Mouse (Mus musculus) midbrain, embryonic 10.5 days (tissue): ENCODE measurements around the gene Fev. TPM values are rescaled to one million over a fixed set of nuclear protein-coding genes. Genes with fewer than 3 reads are reported as not detected.
A peak's percentile ranks its signal among the peaks of the same experiment; 100 is the strongest.

ENCODE experiments used
- DNase-seq: peaks from one replicate; pipeline ENCODE4 v3.0.0-alpha.2; 2017; ENCODE audit warnings: low spot score
- H3K27ac ChIP-seq: fragments of 300-500 bp; sonication (generic); replicated peaks from 2 replicates; pipeline ENCODE4 v1.5.1; 2016; ENCODE audit warnings: mild to moderate bottlenecking
- H3K27me3 ChIP-seq: fragments of 300-500 bp; sonication (generic); 2 replicates; pipeline ENCODE4 v1.6.1; 2016; ENCODE audit warnings: low read depth, mild to moderate bottlenecking; ENCODE audit not compliant: poor library complexity, severe bottlenecking
- H3K36me3 ChIP-seq: fragments of 300-500 bp; sonication (generic); 2 replicates; pipeline ENCODE4 v1.6.1; 2016; ENCODE audit warnings: mild to moderate bottlenecking, moderate library complexity
- H3K4me1 ChIP-seq: fragments of 300-500 bp; sonication (generic); 2 replicates; pipeline ENCODE4 v1.6.1; 2016
- H3K4me3 ChIP-seq: fragments of 300-500 bp; sonication (generic); 2 replicates; pipeline ENCODE4 v1.5.1; 2016; ENCODE audit warnings: mild to moderate bottlenecking, moderate library complexity
- H3K9me3 ChIP-seq: fragments of 300-500 bp; sonication (generic); replicated peaks from 2 replicates; pipeline ENCODE4 v1.6.1; 2016; ENCODE audit warnings: mild to moderate bottlenecking
- WGBS: fragments of 180-500 bp; shearing (Covaris S2); methylation state at CpG from one replicate; pipeline ENCODE4 v1.1.7; 2016; 5-methylcytosine and 5-hydroxymethylcytosine counted together
- microRNA counts: library from miRNA; unstranded; fragments of <30 nt; microRNA quantifications from one replicate; lab custom pipeline; 2017
- microRNA-seq: library from miRNA; unstranded; fragments of <30 nt; microRNA quantifications from one replicate; pipeline ENCODE4, GENCODE M21; 2017
- polyA plus RNA-seq: library from polyadenylated mRNA; unstranded; fragments of >200 nt; fragmentation: Nextera tagmentation; extraction: Ambion mirVana; gene quantifications from 2 replicates; pipeline ENCODE4 v1.2.1, GENCODE M21; 2016

Fev gene
- polyA plus RNA-seq, 1 experiment from 2014 or later: not detected

DNA sequence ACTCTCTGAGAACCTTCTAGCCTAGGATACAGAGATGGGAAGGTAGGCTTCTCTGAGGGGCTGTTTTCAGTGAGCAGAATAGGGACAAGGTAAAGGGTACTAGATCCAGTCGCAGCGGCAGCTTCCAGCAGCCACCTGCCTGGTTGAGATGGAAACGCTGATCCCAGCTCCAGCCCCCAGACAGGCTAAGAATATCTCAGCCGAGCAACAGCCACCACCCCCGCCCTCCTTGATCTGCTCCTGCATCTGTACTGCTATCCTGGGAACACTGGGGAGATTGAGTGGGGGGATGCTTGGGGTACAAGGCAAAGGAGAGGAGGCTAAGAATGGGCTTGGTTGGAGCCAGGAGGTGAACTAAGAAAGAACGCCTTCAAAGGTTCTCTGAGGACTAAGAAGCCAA lies 35.0 kb downstream of the Fev start:
- no peaks in the 10 kb centered on the region for H3K9me3 ChIP-seq
- H3K27ac ChIP-seq: peak overlapping the region; percentile 89
- 21% methylated on average over 6 of the region's 6 CpGs for WGBS
- H3K27me3 ChIP-seq: peaks cover 56% of the 10 kb centered on the region
- peaks cover 69% of the 10 kb centered on the region for H3K4me1 ChIP-seq
- no peak for DNase-seq
- no peaks in the 10 kb centered on the region for H3K36me3 ChIP-seq
- H3K4me3 ChIP-seq: no peak overlapping the region

DNA sequence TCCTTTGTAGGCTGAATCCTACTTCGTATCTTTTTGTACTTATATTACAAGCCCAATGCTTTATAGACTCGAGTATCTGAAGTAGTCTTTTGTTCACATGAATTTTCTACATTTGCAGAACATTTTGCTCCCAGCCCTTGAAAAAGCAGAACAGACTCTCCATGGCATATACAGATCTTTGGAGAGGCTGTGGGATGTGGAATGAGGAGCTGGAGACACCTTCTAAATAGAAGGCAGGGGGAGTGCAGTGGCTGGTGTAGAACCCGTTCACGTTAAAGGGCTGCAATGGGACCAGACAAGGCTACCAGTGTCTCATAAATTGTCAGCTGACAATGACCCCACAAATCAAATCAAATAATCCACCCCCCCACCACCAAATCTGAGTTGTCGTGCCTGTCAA lies 36.3 kb downstream of the Fev start:
- 63% methylated on average over 5 of the region's 5 CpGs for WGBS

DNA sequence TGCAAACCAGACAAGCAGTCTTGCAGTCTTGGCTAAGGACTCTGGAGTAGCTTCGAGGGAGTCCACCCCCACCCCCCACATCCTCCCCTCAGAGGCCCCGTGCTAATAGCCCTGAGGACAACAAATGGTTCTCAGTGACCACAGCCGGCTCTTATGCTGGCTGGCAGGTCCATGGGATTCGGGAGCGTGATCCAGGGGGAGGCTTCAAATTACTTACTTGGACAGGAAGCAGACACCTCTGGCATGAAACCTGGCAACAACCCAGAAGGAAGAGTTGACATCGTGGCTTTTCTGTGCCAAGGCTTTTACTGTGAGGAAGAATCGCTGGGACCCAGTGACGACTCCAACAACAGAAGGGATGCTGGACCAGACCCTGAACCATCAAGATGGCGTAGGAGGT lies 38.9 kb downstream of the Fev start:
- WGBS: 57% methylated on average over 9 of the region's 9 CpGs
- Histone ChIP-seq H3K4me1 (peaks cover 30% of the 10 kb centered on the region), H3K9me3 (no peaks in the 10 kb centered on the region)

More for the DNA sequence above, 36.3 kb downstream of the Fev start:
- Histone ChIP-seq H3K4me3 (no peak overlapping the region), H3K27me3 (peaks cover 46% of the 10 kb centered on the region), H3K27ac (0 out of 2 replicates have a peak overlapping the region, but pooled peaks have one; percentile 55), H3K36me3 (no peaks in the 10 kb centered on the region), H3K4me1 (peaks cover 56% of the 10 kb centered on the region), H3K9me3 (no peaks in the 10 kb centered on the region)
- no peak for DNase-seq

DNA sequence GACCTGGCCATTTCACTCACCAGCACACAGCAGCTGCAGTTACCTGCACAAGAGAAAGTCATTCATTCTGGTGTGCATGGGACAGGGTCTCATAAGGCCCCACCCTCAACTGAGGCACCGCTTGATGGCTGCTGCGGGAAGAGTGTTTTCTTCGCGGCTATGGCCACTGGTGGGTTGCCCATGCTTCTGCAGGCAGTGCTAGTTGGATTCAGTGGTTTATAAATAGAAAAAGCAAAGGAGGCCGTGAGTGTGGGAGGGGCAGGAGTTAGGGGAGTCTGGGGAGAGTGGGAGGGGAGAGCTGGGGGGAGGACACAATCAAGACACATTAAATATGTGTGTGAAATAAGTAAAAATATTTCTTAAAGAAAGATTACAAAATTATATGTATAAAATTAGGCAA lies 42.1 kb downstream of the Fev start:
- peaks cover 3% of the 10 kb centered on the region; the same call in 1 of the 2 replicates for H3K4me1 ChIP-seq
- WGBS: 90% methylated on average over 5 of the region's 5 CpGs

More for the DNA sequence above, 38.9 kb downstream of the Fev start:
- Histone ChIP-seq H3K4me3 (no peak overlapping the region), H3K27ac (no peak overlapping the region), H3K36me3 (no peaks in the 10 kb centered on the region), H3K27me3 (peaks cover 20% of the 10 kb centered on the region)
- DNase-seq: no peak

DNA sequence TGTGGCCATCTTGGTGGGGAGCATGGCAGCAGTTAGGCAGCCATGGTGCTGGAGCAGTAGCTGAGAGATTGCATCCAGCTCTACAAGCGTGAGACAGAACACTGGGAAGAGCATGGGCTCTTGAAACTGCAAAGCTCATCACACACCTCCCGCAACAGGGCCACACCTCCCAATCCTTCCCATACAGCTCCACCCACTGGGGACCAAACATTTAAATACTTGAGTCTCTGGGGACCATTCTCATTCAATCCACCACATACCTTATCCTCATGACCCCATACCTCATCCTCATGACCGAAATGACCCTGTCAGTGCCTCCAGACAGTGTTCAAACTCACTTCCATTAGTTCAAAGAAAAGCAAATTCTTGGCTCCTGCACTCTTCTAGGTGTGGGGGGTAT lies 52.0 kb downstream of the Fev start:
- 87% methylated on average over 3 of the region's 3 CpGs for WGBS
- Histone ChIP-seq H3K36me3 (no peaks in the 10 kb centered on the region), H3K9me3 (no peaks in the 10 kb centered on the region), H3K4me3 (no peak overlapping the region), H3K27me3 (no peaks in the 10 kb centered on the region; the same call in 1 of the 2 replicates), H3K27ac (no peak overlapping the region), H3K4me1 (peaks cover 23% of the 10 kb centered on the region)
- DNase-seq: no peak

More for the DNA sequence above, 42.1 kb downstream of the Fev start:
- DNase-seq: no peak
- Histone ChIP-seq H3K27me3 (no peaks in the 10 kb centered on the region), H3K4me3 (no peak overlapping the region), H3K27ac (no peak overlapping the region), H3K9me3 (no peaks in the 10 kb centered on the region), H3K36me3 (no peaks in the 10 kb centered on the region)

MicroRNAs within 50 kb of the gene (microRNA counts, 519-probe panel; counts per million panel counts)
- 4,353 counts per million, percentile 21 among the panel's probes with 10 or more counts for microRNA mmu-miR-375 (lab: Ali Mortazavi, UCI)

Small RNAs within 50 kb of the gene (microRNA-seq; reads per million reads assigned to microRNA genes)
- gene Mir375: 1,249 reads per million, percentile 78 among the genes with 10 or more reads in this experiment

Other genes starting within 250 kb of the Fev start
- 42.6 and 43.6 TPM in 2 replicates for gene Ttll4, start 223.7 kb downstream of the Fev start, polyA plus RNA-seq
- gene Cyp27a1, start 171.8 kb downstream of the Fev start, polyA plus RNA-seq: 6.7 and 6.9 TPM in 2 replicates
- gene Prkag3, start 136.2 kb downstream of the Fev start, polyA plus RNA-seq: not detected in 2 replicates
- gene Wnt6, start 113.5 kb downstream of the Fev start, polyA plus RNA-seq: 8.7 and 11.0 TPM in 2 replicates
- 0.85 and 1.3 TPM in 2 replicates for gene Wnt10a, start 93.9 kb downstream of the Fev start, polyA plus RNA-seq
- gene Cdk5r2, start 30.5 kb downstream of the Fev start, polyA plus RNA-seq: 1.3 and 2.2 TPM in 2 replicates
- gene Cryba2, start 7.7 kb upstream of the Fev start, polyA plus RNA-seq: 0.26 TPM in 1 of 2 replicates, not detected in the other
- 0.04 and 0.07 TPM in 2 replicates for gene Cfap65, start 50.2 kb upstream of the Fev start, polyA plus RNA-seq
- 0.12 and 0.17 TPM in 2 replicates for gene Ihh, start 66.3 kb upstream of the Fev start, polyA plus RNA-seq
- gene Nhej1, start 239.8 kb upstream of the Fev start, polyA plus RNA-seq: 15.2 and 16.0 TPM in 2 replicates
- gene Slc23a3, start 248.5 kb upstream of the Fev start, polyA plus RNA-seq: 0.11 TPM in 1 of 2 replicates, not detected in the other